Mouse (Mus musculus) CH12.LX (cell line): ENCODE results near the gene Tgfa. TPM values are rescaled to one million over a fixed set of nuclear protein-coding genes. Genes with fewer than 3 reads are reported as not detected.

Experiments
- DNase-seq: peaks from one replicate; pipeline ENCODE4 v3.0.0-alpha.2; 2013; ENCODE audit errors: extremely low read depth
- H3K27ac ChIP-seq: 2 replicates; pipeline ENCODE4 v1.5.1; 2012; ENCODE audit warnings: low read depth, mild to moderate bottlenecking, control low read depth, moderate library complexity; ENCODE audit not compliant: insufficient read depth
- H3K27me3 ChIP-seq: replicated peaks from 2 replicates; pipeline ENCODE3; 2012; ENCODE audit warnings: inconsistent platforms
- H3K36me3 ChIP-seq, 2 experiments: replicated peaks in 1 of 2; 2 replicates each; pipeline versions ENCODE3 to v1.6.1; 2012; ENCODE audit warnings: inconsistent platforms in 1 of 2, low read length in 1 of 2, mild to moderate bottlenecking in 1 of 2, mixed read lengths in 1 of 2, moderate library complexity in 1 of 2; ENCODE audit not compliant: control insufficient read depth in 1 of 2, insufficient read depth in 1 of 2
- H3K4me1 ChIP-seq, 2 experiments: 2 replicates each; pipeline ENCODE4 v1.6.1; 2012; ENCODE audit warnings: inconsistent platforms in 1 of 2, moderate library complexity in 1 of 2; ENCODE audit not compliant: insufficient read depth in 2 of 2, control insufficient read depth in 1 of 2
- H3K4me2 ChIP-seq: 2 replicates; pipeline ENCODE4 v1.6.1; 2012; ENCODE audit warnings: low read depth, mild to moderate bottlenecking, control low read depth; ENCODE audit not compliant: poor library complexity, insufficient read depth, severe bottlenecking
- H3K4me3 ChIP-seq, 3 experiments: fragments of 150-350 bp in 1 of 3; sonication (generic) in 1 of 3; replicated peaks in 1 of 3; 2 replicates each; pipeline versions ENCODE3 to v1.5.1; 2011 to 2012; ENCODE audit warnings: low read depth in 2 of 3, low read length in 2 of 3, mild to moderate bottlenecking in 2 of 3, moderate library complexity in 2 of 3, control low read depth in 1 of 3, improper control_type of control experiment in 1 of 3, inconsistent platforms in 1 of 3, mixed read lengths in 1 of 3; ENCODE audit not compliant: poor library complexity in 1 of 3
- H3K79me2 ChIP-seq: replicated peaks from 2 replicates; pipeline ENCODE4 v1.6.1; 2012; ENCODE audit warnings: mild to moderate bottlenecking, moderate library complexity; ENCODE audit not compliant: control insufficient read depth, poor library complexity, insufficient read depth, severe bottlenecking; ENCODE audit errors: extremely low read depth
- H3K9ac ChIP-seq: 2 replicates; pipeline ENCODE4 v1.6.1; 2012; ENCODE audit warnings: low read depth, mild to moderate bottlenecking, control low read depth, moderate library complexity; ENCODE audit not compliant: insufficient read depth
- H3K9me3 ChIP-seq: replicated peaks from 2 replicates; pipeline ENCODE3; 2012; ENCODE audit warnings: low read length, inconsistent platforms, mixed read lengths
- CHD1 ChIP-seq: IDR thresholded peaks from 2 replicates; pipeline ENCODE4 v1.6.1; 2012; ENCODE audit warnings: low read depth, low read length, improper control_type of control experiment, inconsistent platforms
- CHD2 ChIP-seq: IDR thresholded peaks from 2 replicates; pipeline ENCODE4 v1.6.1; 2011; ENCODE audit warnings: low read length, improper control_type of control experiment
- CTCF ChIP-seq, 2 experiments: IDR thresholded peaks in 1 of 2; conservative IDR thresholded peaks in 1 of 2; 2 replicates each; pipeline ENCODE4 v1.5.1; 2011 to 2012; ENCODE audit warnings: low read depth in 2 of 2, low read length in 2 of 2, improper control_type of control experiment in 1 of 2, inconsistent platforms in 1 of 2, mild to moderate bottlenecking in 1 of 2, moderate library complexity in 1 of 2
- E2F4 ChIP-seq: IDR thresholded peaks from 2 replicates; pipeline ENCODE4 v1.6.1; 2011; ENCODE audit warnings: low read depth, low read length, improper control_type of control experiment; ENCODE audit not compliant: insufficient replicate concordance
- ELF1 ChIP-seq: IDR thresholded peaks from 2 replicates; pipeline ENCODE4 v1.6.1; 2014; ENCODE audit warnings: low read depth, mild to moderate bottlenecking, inconsistent platforms, low read length, improper control_type of control experiment
- EP300 ChIP-seq: IDR thresholded peaks from 2 replicates; pipeline ENCODE4 v1.6.1; 2011; ENCODE audit warnings: low read length, improper control_type of control experiment
- GABPA ChIP-seq: IDR thresholded peaks from 2 replicates; pipeline ENCODE4 v1.6.1; 2012; ENCODE audit warnings: low read depth, low read length, improper control_type of control experiment, inconsistent platforms; ENCODE audit not compliant: insufficient replicate concordance
- HCFC1 ChIP-seq: IDR thresholded peaks from 2 replicates; pipeline ENCODE4 v1.6.1; 2012; ENCODE audit warnings: low read depth, mild to moderate bottlenecking, inconsistent platforms, low read length, improper control_type of control experiment
- IRF4 ChIP-seq: IDR thresholded peaks from 2 replicates; pipeline ENCODE4 v1.6.1; 2014; ENCODE audit warnings: low read depth, mild to moderate bottlenecking, inconsistent platforms, low read length, improper control_type of control experiment
- JUN ChIP-seq: IDR thresholded peaks from 2 replicates; pipeline ENCODE4 v1.6.1; 2011; ENCODE audit warnings: low read depth, mild to moderate bottlenecking, low read length, improper control_type of control experiment, moderate library complexity; ENCODE audit not compliant: insufficient read depth
- JUND ChIP-seq: conservative IDR thresholded peaks from 2 replicates; pipeline ENCODE4 v1.6.1; 2011; ENCODE audit warnings: low read depth, low read length, improper control_type of control experiment
- MAFK ChIP-seq: IDR thresholded peaks from 2 replicates; pipeline ENCODE4 v1.6.1; 2011; ENCODE audit warnings: low read length, improper control_type of control experiment; ENCODE audit not compliant: insufficient replicate concordance
- MAX ChIP-seq: IDR thresholded peaks from 2 replicates; pipeline ENCODE4 v1.6.1; 2011; ENCODE audit warnings: low read length, improper control_type of control experiment
- MYC ChIP-seq: IDR thresholded peaks from 2 replicates; pipeline ENCODE4 v1.6.1; 2011; ENCODE audit warnings: low read depth, mild to moderate bottlenecking, improper control_type of control experiment, low read length
- NELFE ChIP-seq: IDR thresholded peaks from 2 replicates; pipeline ENCODE4 v1.6.1; 2011; ENCODE audit warnings: low read depth, low read length, improper control_type of control experiment
- NRF1 ChIP-seq: IDR thresholded peaks from 2 replicates; pipeline ENCODE4 v1.6.1; 2014; ENCODE audit warnings: low read depth, mild to moderate bottlenecking, inconsistent platforms, low read length, improper control_type of control experiment, moderate library complexity
- PAX5 ChIP-seq: IDR thresholded peaks from 2 replicates; pipeline ENCODE4 v1.6.1; 2012; ENCODE audit warnings: low read length, inconsistent platforms, mixed read lengths
- POLR2A ChIP-seq: IDR thresholded peaks from 2 replicates; pipeline ENCODE4 v1.6.1; 2011; ENCODE audit warnings: low read depth, mild to moderate bottlenecking, improper control_type of control experiment, low read length
- RCOR1 ChIP-seq: conservative IDR thresholded peaks from 2 replicates; pipeline ENCODE4 v1.6.1; 2012; ENCODE audit warnings: low read depth, mild to moderate bottlenecking, inconsistent platforms, low read length, improper control_type of control experiment
- SIN3A ChIP-seq: IDR thresholded peaks from 2 replicates; pipeline ENCODE4 v1.6.1; 2012; ENCODE audit warnings: low read length, improper control_type of control experiment, inconsistent platforms
- ZC3H11A ChIP-seq: IDR thresholded peaks from 2 replicates; pipeline ENCODE4 v1.6.1; 2012; ENCODE audit warnings: low read depth, mild to moderate bottlenecking, inconsistent platforms, low read length, improper control_type of control experiment
- ZKSCAN1 ChIP-seq: IDR thresholded peaks from 2 replicates; pipeline ENCODE4 v1.6.1; 2012; ENCODE audit warnings: low read depth, inconsistent platforms, low read length, improper control_type of control experiment, borderline replicate concordance
- ZNF384 ChIP-seq: IDR thresholded peaks from 2 replicates; pipeline ENCODE4 v1.6.1; 2012; ENCODE audit warnings: low read depth, low read length, improper control_type of control experiment, inconsistent platforms
- dilution Hi-C: fragments of 300-500 bp; cut with MboI; formaldehyde crosslinking; loops from 2 replicates; pipeline ENCODE4 v1.14.3; 2020; ENCODE audit warnings: low sequenced_read_pairs; ENCODE audit not compliant: extremely low pct_unique_long_range_greater_than_20kb, extremely low pct_ligation_motif_present
- in situ Hi-C: fragments of 300-500 bp; cut with MboI; formaldehyde crosslinking; loops from 3 replicates; pipeline ENCODE4 v1.14.3; 2019; ENCODE audit warnings: low sequenced_read_pairs, low pct_ligation_motif_present, low pct_unique_long_range_greater_than_20kb, mixed read lengths
- polyA plus RNA-seq: library from polyadenylated mRNA; unstranded; fragments of >175 nt; gene quantifications from 2 replicates; pipeline ENCODE4 v1.2.1, GENCODE M21; 2012; ENCODE audit warnings: low read depth; ENCODE audit not compliant: insufficient read length
- total RNA-seq, 2 experiments: library from RNA; depleted of rRNA; stranded (reverse); fragments of 300-350 nt in 1 of 2; fragments of >200 nt in 1 of 2; gene quantifications; 2 replicates each; pipeline ENCODE4 v1.2.3; 2012 to 2014

Gene Tgfa
- total and polyA plus RNA-seq, 3 experiments = not detected

DNA sequence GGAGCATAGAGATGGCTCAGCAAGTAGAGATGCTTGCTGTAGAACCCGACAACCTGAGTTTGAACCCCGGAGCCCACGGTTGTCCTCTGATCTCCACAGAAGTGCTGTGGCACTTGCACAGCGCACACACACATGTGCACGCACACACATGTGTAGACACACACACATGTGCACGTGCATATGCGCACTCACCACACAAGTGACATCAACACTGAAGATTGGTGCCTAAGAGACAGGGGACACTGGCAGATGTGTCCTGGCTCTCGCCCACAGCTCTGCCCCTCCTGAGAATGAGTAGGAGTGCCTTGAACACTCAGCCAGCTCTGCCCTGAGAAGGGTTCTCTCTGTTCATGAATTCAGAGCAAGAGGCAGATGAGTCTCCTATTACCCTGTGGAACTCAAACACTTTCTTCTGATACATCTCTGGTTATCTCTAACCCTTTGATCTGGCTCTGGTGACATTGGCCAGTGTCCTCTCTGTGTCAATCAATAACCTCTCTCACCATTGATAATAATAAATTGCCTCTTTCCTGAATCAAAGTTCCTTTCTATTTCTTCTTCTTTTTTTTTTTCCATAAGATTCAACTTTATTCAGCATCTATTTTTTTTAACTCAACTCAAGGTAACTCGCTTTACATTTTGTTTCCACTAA is 17.6 kb upstream of the Tgfa start:
- no peak overlapping the region for H3K4me2 ChIP-seq
- dilution Hi-C loops = no loop called here
- TF ChIP-seq NRF1 (no peak), MAX (no peak), JUN (no peak), ZNF384 (no peak), E2F4 (no peak), MAFK (no peak), ZC3H11A (no peak), CHD2 (no peak), ELF1 (no peak), EP300 (no peak), NELFE (no peak), HCFC1 (no peak), ZKSCAN1 (no peak), JUND (no peak), CTCF (conservative IDR thresholded peaks at IDR 0.05 in 1 of 2, IDR thresholded peaks at IDR 0.05 in 1 of 2; ENCODE audit: low read depth in 2 of 2, low read length in 2 of 2) (no peak), GABPA (no peak), PAX5 (no peak), MYC (no peak), SIN3A (no peak), RCOR1 (no peak)
- TF ChIP-seq, all 38 proteins: peak for 0
- Histone ChIP-seq H3K27me3 (peaks cover 71% of the 10 kb centered on the region), H3K4me1 (no peaks in the 10 kb centered on the region), H3K9ac (no peak overlapping the region), H3K9me3 (no peaks in the 10 kb centered on the region), H3K4me3 (no peak overlapping the region), H3K36me3 (no peaks in the 10 kb centered on the region), H3K79me2 (no peaks in the 10 kb centered on the region), H3K27ac (no peak overlapping the region)
- DNase-seq = no peak
- in situ Hi-C loops = no loop called here

DNA sequence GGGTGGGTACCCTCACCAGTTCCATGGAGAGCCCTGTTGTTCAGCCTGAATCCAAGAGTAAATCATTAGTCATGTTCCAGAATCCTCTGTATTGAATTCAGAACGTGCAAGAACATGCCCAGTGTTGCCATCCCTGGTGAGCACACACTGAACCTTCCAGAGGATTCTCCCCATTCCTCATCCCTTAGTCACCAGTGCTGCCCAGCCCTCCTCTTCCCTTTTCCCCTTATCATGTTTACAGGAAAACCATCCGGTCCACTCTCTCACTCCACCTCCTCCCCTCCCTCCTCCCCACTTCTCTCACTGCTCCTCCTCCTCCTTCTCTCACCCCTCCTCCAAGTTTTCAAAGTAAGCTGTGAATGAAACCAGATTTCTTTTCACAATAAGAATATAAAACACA is 14.4 kb upstream of the Tgfa start:
- no peaks in the 10 kb centered on the region for H3K79me2 ChIP-seq
- peaks cover 75% of the 10 kb centered on the region for H3K27me3 ChIP-seq
- no peak overlapping the region for H3K4me3 ChIP-seq
- dilution Hi-C loops (no loop called here), in situ Hi-C loops (no loop called here)
- H3K36me3 ChIP-seq = no peaks in the 10 kb centered on the region
- no peak overlapping the region for H3K27ac ChIP-seq
- no peaks in the 10 kb centered on the region for H3K9me3 ChIP-seq
- H3K4me2 ChIP-seq = no peak overlapping the region
- no peak for DNase-seq
- TF ChIP-seq CTCF (conservative IDR thresholded peaks at IDR 0.05 in 1 of 2, IDR thresholded peaks at IDR 0.05 in 1 of 2; ENCODE audit: low read depth in 2 of 2, low read length in 2 of 2) = no peak
- TF ChIP-seq IRF4 = no peak
- no peak for TF ChIP-seq ELF1
- no peak for TF ChIP-seq ZKSCAN1
- TF ChIP-seq JUND = no peak
- TF ChIP-seq EP300 = no peak
- no peak for TF ChIP-seq CHD1
- no peak for TF ChIP-seq POLR2A
- H3K4me1 ChIP-seq = no peaks in the 10 kb centered on the region
- no peak overlapping the region for H3K9ac ChIP-seq
